Mouse (Mus musculus): Measurements from ENCODE around the gene Mfsd4b1.
"Not testable (repeated sequence)": the region's sequence is repeated elsewhere in the genome, so short reads cannot be mapped to it uniquely, and the experiment has no call there.

Mfsd4b1 gene

DNA sequence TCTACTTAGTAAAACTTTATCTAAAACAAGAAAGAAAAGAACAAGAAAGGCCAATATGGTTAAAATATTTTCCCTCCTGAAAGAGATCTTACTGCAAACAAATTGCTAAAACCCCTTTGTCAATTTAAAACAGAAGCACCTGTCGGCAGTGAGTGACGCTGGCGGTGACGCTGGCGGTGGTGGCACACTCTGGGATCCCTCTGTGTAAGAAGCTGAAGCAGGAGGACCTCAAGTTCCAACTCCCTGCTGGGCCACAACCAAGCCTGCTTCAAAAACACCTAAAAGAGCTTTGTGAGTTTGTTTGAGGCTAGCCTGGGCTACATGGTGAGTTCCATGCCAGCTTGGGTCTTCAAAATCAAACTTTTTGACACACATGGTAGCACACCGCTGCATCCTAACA is 9.9 kb upstream of the Mfsd4b1 start:
- no peak for DNase-seq (ENCODE audit: low read depth, low spot score)

DNA sequence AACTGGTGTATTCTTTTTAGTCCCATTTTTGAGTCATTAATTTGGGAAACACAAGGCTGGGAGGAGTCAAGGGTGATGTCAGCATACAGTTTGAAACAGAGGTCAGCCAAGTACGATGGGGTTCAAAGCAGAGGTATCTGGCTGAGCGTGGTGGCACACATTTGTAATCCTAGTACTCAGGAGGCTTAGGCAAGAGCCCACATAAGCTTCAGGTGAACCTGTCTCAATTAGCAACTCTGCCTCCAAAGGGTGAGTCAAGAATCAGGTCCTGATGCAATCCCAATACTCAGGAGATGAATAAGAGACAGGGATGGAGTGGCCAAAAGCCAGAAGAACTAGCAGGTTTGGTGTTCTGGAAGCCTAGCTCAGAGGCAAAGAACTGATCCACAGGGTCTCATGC is 7.8 kb upstream of the Mfsd4b1 start:
- DNase-seq (ENCODE audit: low read depth, low spot score): no peak

DNA sequence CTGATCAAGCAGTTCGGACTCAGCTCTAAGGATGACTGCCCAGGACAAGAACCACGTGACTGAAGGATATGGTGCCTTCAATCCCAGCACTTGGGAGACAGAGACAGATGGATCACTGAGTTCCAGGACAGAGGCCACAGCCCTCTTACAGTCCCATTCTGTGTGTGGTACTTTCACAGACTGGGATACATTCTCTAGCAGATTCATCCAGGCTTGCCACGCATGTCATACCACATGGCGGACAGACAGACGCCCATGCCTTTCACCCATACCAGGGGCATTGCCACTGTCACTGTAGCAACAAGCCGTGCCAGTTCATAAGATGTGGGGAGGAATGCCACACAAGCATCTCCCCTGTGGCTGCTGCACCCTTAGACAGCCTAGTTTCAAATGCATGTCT is 5.6 kb upstream of the Mfsd4b1 start:
- DNase-seq (ENCODE audit: low read depth, low spot score): no peak

DNA sequence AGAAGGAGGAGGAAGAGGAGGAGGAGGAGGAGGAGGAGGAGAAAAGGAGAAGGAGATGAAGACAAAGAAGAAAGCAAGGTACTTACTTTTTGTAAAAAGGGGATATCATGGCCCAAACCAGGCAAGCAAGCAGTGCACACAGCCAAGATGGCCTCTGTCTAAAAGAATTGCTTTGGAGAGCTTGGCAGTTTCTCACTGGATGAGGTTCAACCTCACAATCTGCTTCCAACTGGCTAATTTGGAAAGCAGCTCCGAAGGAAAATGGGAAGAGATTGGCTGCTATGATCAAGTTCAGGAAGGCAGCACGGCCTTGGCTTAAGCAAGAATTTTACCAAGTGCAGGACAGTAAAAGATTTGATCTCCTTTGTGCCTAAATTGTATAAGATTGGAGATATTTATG is 4.5 kb upstream of the Mfsd4b1 start:
- no peak for DNase-seq (ENCODE audit: low read depth, low spot score)

DNA sequence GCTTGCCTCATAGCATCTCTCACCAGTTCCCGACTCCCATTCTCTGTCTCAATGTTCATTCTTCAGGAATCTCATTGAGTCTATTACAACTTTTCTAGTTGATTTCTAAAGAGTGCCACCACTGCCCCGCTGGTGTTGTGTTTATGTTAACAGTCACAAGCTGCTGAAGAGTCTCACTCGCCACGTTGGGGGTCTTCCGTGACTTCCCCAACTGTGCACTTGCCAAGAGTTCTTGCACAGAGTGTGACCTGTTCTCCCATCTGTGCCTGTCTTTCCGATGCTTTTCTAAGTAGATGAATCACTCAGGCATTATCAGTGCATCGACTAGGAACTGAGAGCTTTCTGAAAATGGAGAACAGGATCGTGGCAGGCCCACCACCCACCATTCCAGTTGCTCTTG is 3.0 kb upstream of the Mfsd4b1 start:
- DNase-seq (ENCODE audit: low read depth, low spot score): no peak

DNA sequence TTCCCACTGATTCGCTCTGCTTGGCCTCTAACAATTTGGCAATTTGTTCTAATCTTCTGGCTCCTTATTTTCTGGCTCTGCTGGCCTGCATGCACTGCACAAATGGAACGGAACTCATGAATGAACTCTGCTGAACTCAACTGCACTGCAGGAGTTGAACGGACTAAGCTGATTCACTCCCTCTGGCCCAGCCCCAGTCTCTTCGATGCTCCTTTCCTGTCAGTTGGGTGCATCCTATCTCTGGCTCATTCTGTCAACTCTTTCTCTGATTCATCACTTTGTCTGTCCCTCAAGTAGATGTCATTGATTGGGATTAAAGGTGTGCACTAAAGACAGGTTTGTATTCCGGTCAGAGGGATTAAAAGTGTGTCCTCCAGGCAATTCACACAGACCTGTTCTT is 1.5 kb upstream of the Mfsd4b1 start:
- no peak for DNase-seq (ENCODE audit: low read depth, low spot score)

DNA sequence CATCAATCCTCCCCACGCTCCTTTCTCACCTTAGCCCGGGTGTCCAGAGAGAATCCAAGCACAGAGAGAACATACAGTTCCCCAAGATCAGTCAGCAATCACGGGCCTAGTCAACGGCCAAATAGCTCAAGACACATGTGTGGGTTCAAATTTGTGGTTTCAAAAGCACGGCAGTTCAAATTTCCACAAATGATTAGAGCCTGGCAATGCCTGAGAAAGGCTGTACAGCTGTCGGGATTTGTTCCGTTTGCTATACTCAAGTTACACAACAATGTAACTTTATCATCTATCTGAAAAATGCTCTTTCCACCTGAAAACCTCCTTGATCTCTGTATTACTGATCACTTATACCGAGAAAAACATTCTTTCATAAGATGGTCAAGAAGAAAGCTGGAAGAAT is 492 bp upstream of the Mfsd4b1 start:
- DNase-seq (ENCODE audit: low read depth, low spot score): no peak

DNA sequence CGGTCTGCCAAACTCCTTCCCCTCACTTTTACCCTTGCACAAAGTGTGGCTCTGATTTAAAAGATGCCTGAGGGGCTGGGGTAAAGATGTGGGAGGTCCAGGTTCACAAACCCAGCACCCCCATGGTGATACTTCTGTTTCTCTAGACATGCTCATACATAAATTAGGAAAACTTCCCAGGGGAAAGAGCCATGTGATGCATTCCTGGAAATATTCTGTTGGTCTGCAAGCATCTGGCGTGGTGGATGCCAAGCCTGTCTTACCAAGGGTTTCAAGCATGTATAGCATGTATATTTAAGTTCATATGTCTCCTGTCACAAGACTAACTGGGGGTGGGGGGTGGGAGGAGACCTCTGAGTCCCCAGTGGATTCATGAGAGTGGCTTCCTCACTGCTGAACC is 4.7 kb downstream of the Mfsd4b1 start:
- no peak for DNase-seq (ENCODE audit: low read depth, low spot score)

DNA sequence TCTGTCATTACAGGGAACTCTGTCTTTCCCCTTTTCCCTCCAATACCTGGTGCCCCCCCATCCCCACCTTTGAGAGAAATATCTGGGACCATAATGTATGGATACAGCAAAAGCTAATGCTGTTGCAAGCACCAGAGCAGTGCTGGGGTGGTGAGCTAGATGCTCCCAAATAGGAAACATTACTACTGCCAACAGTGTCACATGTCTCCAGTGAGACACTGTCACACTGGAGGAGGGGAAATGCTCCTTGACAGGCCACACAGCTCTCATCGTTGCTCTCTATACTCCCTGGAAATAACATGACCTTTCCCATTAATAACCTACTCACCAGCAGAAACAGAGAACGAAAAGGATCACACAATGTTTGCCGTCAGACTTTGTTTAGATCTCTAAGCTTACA is 5.6 kb downstream of the Mfsd4b1 start:
- DNase-seq (ENCODE audit: low read depth, low spot score): no peak

DNA sequence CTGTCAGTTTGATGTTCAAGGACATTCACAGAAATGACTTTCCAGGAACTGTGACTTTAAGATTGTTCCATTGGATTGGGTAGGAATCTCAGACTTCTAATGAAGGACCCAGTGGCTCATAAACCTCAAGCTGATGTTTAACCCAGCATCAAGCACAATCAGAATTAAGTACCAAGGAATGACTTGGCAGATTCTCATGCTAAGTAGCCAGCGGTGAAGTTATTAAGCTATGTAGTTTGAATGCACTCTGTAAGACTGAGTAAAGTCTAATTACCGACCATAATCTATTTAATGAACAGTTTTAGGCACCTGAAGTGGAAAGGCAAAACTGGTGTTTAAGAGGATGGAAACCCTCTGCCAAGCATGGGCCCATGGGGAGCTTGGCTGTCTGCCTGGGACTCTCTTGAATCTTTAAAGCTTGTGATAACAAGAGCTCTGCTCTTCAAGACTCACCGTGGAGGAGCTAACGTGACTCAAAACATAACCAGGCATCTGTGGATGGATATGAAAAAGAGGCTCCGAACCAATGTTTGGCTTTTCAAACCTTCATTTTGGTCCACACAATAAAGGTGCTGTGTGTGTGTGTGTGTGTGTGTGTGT is 6.7 kb downstream of the Mfsd4b1 start:
- no peak for DNase-seq (ENCODE audit: low read depth, low spot score)

DNA sequence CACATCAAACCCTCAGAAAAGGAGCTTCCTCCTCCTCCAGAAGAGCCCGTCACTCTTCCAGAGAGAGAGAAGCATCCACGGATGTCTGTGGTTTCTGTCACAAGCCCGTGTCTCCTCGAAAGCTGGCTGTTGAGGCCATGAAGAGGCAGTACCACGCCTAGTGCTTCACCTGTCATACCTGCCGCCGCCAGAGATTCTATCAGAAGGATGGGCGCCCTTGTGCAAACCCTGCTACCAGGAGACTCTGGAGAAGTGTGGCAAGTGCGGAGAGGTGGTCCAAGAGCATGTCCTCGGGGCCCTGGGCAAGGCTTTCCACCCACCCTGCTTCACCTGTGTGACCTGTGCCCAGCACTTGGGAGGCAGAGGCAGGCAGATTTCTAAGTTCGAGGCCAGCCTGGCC is 15.5 kb downstream of the Mfsd4b1 start:
- no peak for DNase-seq (ENCODE audit: low read depth, low spot score)

DNA sequence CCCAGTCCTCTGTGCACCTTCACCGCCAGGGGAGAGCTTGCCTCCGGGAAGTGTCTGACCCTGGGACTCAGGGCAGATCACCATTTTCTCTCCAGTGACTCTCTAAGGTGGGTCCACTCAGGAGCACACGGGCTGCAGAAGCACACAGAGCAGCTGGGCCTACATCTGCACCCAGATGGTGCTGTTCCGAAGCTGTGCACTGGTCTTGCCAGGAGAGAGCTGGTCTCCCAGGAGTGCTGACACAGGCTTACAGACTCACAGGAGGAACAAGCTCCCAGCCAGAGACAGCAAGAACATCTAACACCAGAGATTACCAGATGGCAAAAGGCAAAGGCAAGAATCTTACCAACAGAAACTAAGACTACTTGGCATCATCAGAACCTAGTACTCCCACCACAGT is 16.2 kb downstream of the Mfsd4b1 start:
- DNase-seq (ENCODE audit: low read depth, low spot score): not testable (repeated sequence)

DNA sequence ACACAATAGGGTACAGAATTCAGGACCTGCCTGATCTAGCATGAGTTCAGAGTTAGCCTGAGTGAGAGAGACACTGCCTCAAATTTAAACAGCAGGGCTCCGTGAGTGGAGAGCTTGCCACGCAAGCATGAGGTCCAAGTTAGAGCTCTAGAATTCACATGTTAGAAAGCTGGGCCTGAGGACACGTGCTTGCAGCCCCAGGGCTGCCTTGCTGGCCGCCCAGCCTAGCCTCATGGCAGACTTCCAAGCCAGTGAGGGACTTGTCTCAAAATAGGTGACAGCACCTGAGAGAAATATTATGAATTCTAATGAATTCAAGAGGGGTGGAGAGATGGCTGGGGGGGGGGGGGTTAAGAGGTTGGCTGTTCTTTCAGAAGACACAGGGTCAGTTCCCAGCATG is 17.1 kb downstream of the Mfsd4b1 start:
- DNase-seq (ENCODE audit: low read depth, low spot score): no peak

DNA sequence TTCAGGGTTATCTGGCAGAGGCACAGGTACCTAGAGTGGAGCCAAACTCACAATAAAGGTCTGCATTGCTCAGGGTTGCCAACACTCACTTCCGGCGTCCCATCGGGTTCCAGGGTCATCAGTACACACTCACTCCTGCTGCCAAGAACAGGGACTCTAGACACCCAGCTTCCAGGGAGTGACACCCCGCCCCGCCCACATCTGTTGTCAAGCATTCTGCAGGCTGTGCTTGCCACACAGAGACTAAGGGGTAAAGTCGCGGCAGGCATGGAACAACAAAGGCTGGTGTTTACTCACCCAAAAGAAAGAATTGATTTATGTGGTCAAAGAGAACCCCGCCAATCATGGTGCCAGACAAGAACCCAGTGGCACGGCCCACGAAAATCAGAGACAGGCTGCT is 18.1 kb downstream of the Mfsd4b1 start:
- peak; percentile 51 for DNase-seq (ENCODE audit: low read depth, low spot score)

DNA sequence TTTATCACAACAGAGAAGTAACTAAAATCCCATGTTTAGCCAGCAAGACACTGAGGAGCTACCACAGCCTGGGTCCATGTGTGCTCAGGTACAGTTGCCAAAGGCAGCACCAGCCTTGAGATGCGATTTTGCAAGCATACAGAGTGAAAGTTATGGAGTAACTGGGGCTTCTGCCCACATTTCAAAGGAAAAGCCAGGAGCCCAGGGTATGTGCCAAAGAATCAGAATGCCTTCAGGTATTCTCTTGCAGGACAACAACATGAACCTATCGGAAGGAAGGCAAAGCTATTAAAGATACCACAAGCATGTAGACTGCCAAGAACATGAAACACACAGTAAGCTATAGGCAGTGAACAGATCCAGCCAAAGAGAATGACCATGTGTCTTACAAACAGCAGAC is 24.3 kb downstream of the Mfsd4b1 start:
- no peak for DNase-seq (ENCODE audit: low read depth, low spot score)

DNA sequence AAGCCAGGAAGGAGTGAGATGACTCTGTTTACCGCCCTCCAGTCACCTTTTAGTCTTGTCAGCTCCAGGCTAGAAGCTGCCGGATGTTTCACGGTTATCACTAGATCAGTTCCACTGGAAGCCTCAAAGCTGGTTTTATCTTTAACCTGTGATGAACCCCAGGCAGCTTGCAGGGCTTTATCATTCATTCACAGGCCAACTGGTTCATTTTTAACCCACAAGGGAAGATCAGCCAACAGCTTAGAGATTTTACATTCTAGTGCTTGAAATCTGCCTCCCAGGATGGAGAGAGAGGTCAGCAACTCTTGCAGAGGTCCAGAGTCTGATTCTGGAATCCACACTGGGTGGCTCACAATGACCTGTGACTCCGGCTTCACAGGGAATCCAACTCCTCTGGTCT is 33.9 kb downstream of the Mfsd4b1 start:
- DNase-seq (ENCODE audit: low read depth, low spot score): no peak

DNA sequence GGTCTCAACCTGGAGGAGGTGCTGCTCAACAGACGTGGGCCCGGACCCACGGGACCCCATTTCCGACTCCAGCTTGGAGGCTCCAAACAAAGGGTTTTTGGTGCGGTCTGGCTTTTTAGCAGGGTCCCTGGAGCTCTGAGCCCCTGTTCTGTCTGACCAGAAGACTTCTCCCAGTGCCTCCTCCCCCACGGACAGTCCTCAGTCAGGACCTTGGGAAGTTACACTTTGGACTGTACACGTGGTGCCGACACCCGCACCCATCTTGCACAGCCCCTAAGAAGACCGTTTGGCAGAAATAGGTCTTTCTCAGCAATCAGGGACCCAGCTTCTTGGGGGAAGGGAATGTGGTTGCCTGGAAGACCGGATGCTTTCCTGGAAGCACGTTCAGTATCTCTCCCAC is 38.6 kb downstream of the Mfsd4b1 start, which contains the start of gene Mfsd4b5:
Mfsd4b5 (minus strand) TSS at position 181 of the 400 bp plus-strand sequence.
- DNase-seq (ENCODE audit: low read depth, low spot score): no peak

DNA sequence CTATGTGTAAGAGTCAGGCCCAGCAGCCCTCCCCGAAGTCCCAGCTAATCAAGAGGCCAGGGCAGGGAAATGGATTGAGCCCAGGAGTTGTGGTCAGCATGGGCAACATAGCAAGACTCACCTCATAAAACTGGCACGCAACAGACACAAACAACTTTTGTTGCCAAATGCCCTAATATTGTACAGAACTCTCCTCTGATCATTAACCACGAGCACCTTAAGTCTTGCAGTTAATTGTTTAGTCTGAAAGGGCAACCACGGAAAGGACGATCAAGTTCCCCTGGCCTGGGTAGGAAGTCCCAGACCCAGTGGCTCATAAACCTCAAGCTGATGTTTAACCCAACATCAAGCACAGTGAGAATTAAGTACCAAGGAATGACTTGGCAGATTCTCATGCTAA is 42.5 kb downstream of the Mfsd4b1 start:
- DNase-seq (ENCODE audit: low read depth, low spot score): no peak

DNA sequence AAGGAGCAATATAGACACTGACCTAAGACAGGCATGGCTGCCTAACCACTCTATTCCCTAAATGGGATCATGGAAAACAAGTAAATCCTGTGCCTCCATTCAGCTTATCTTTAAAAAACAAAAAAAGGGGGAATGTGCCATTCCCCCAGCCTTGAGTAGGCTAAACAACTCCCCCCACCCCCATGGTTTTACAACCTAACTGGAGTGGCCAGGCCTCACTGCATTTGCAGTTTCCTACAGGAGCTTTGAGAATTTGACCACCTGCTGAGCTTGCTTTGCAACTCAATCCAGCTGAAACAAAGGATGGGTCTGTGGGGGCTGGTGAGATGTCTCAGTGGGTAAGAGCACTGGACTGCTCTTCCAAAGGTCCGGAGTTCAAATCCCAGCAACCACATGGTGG is 46.8 kb downstream of the Mfsd4b1 start:
- DNase-seq (ENCODE audit: low read depth, low spot score): peak; percentile 83

DNA sequence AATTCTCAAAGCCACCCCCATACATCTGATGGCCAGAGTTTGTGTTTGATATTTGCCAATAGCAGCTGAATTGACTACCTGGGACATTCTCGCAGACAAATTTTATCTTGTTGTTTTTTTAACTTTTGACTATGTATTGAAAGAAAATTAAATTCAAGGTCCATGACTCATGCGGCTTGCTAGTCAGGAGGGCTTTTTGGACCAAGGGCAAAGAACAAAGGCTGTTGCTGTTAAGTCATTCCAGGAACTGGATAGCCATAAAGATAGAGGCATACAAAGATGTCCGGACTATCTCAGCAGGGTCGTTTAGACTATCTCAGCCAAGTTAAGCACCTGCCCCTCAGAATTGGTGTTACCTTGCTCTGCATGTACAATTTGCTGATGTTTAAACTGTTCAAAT is 47.7 kb downstream of the Mfsd4b1 start:
- no peak for DNase-seq (ENCODE audit: low read depth, low spot score)

DNA sequence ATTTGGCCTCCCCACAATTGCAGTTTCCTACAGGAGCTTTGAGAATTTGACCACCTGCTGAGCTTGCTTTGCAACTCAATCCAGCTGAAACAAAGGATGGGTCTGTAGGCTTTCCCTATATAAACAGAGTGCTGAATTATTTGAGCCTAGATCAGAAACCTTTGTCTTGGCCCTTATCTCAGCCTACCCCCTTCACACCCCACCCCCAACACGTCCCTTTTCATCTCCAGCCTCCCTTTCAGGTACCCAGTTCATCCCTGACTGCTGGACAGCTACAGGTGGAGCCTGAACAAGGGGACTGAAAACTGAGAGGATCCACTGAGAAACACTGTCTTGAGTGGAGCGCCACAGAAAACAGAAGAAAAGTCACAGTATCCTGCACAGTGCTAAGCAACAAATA is 49.3 kb downstream of the Mfsd4b1 start:
- peak; percentile 91 for DNase-seq (ENCODE audit: low read depth, low spot score)

DNA sequence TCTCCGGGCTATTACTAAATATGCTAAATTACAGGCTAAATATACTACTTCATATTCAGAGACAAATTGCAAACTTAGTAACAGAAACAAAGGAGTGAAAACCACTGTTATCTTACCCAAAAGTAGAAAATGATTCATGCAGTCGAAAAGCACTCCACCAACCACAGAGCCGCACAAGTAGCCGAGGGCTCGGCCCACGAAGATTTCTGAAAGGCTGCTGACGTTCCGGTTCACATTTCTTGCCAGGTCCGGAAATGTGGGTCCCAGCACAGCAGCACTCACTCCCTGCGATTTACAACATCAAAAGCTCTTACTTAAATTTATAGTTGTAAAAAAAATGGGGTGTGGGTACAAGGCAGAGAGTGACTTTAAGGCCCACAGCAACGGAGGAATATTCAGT is 50.1 kb downstream of the Mfsd4b1 start:
- DNase-seq (ENCODE audit: low read depth, low spot score): no peak

DNA sequence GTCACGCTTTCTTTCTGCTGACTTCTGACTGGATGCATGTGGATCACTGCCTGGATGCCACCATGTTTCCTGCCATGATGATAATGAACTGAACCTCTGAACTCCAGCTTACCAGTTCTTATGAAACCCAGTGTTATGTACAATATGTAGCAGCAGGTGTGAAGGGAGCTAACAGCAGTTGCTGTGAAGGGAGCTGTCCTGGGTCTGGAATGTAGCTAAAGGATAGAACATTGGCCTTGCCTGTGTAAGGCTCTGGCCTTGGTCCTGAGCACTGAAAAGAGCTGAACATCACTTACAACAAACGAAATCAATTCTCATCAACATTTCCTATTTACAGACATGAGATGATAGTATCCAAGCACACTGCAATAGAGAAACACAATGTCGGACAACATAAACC is 57.6 kb downstream of the Mfsd4b1 start:
- DNase-seq (ENCODE audit: low read depth, low spot score): peak; percentile 72

DNA sequence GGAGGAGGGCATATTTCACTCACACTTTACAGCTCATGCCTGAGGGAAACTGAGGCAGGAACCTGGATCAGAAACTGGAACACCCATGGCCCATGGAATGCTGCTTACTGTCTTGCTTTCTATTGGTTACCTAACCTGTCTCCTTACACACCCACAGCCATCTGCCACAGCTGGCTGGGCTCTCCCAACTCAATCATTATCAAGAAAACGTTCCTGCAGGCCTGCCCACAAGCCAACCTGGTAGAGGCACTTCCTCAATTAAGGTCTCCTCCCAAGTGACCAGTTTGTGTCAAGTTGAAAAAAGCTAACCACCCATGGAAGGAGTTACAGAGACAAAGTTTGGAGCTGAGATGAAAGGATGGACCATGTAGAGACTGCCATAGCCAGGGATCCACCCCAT is 63.2 kb downstream of the Mfsd4b1 start:
- no peak for DNase-seq (ENCODE audit: low read depth, low spot score)

Data from R1 (cell line).